Mouse (Mus musculus) liver, adult 2 months (tissue): ENCODE results near the gene Os9. TPM values are rescaled to one million over a fixed set of nuclear protein-coding genes. Genes with fewer than 3 reads are reported as not detected.

Experiments used
- DNase-seq: peaks from one replicate; pipeline ENCODE4 v3.0.0-alpha.2; 2011; ENCODE audit warnings: low read depth, low spot score; ENCODE audit errors: extremely low read depth
- H3K27ac ChIP-seq: fragments of 200-500 bp; replicated peaks from 2 replicates; pipeline ENCODE4 v1.5.1; 2012; ENCODE audit warnings: low read depth, mild to moderate bottlenecking, control low read depth, inconsistent platforms, low read length; ENCODE audit not compliant: insufficient read depth
- H3K27me3 ChIP-seq: fragments of 200-500 bp; 2 replicates; pipeline ENCODE4 v1.6.1; 2012; ENCODE audit warnings: mild to moderate bottlenecking, moderate library complexity, low read length, inconsistent platforms; ENCODE audit not compliant: control insufficient read depth, insufficient read depth
- H3K36me3 ChIP-seq: fragments of 200-500 bp; 2 replicates; pipeline ENCODE4 v1.6.1; 2012; ENCODE audit warnings: low read length, inconsistent platforms; ENCODE audit not compliant: control insufficient read depth, insufficient read depth
- H3K4me1 ChIP-seq: fragments of 200-500 bp; 2 replicates; pipeline ENCODE4 v1.6.1; 2011; ENCODE audit warnings: low read length; ENCODE audit not compliant: control insufficient read depth, insufficient read depth
- H3K4me3 ChIP-seq: fragments of 200-500 bp; 2 replicates; pipeline ENCODE4 v1.5.1; 2011; ENCODE audit warnings: low read depth, mild to moderate bottlenecking, control low read depth, low read length, moderate library complexity; ENCODE audit not compliant: insufficient read depth
- H3K79me2 ChIP-seq: fragments of 200-500 bp; 2 replicates; pipeline ENCODE4 v1.6.1; 2012; ENCODE audit warnings: inconsistent platforms, mild to moderate bottlenecking, low read length, moderate library complexity; ENCODE audit not compliant: control insufficient read depth, insufficient read depth
- H3K9ac ChIP-seq: fragments of 200-500 bp; 2 replicates; pipeline ENCODE4 v1.6.1; 2012; ENCODE audit warnings: low read depth, mild to moderate bottlenecking, control low read depth, inconsistent platforms, low read length
- CTCF ChIP-seq: fragments of 200-500 bp; IDR thresholded peaks from 2 replicates; pipeline ENCODE4 v1.5.1; 2011; ENCODE audit warnings: low read depth, low read length, control low read depth
- POLR2A ChIP-seq: fragments of 200-500 bp; IDR thresholded peaks from 2 replicates; pipeline ENCODE4 v1.6.1; 2011; ENCODE audit warnings: low read length, control low read depth; ENCODE audit not compliant: insufficient read depth; ENCODE audit errors: extremely low read depth
- WGBS: fragments of 180-500 bp; shearing (Covaris S2); methylation state at CpG from one replicate; pipeline ENCODE4 v1.1.7; 2018; 5-methylcytosine and 5-hydroxymethylcytosine counted together
- polyA plus RNA-seq: library from polyadenylated mRNA; depleted of rRNA; stranded (reverse); fragments of >200 nt; gene quantifications from 2 replicates; pipeline ENCODE4 v1.2.3, GENCODE M21; 2012
- total RNA-seq: library from RNA; depleted of rRNA; stranded (reverse); fragments of >200 nt; gene quantifications from 2 replicates; pipeline ENCODE4 v1.2.3, GENCODE M21; 2014

The Os9 gene
- total and polyA plus RNA-seq, 2 experiments: 130 TPM

DNA sequence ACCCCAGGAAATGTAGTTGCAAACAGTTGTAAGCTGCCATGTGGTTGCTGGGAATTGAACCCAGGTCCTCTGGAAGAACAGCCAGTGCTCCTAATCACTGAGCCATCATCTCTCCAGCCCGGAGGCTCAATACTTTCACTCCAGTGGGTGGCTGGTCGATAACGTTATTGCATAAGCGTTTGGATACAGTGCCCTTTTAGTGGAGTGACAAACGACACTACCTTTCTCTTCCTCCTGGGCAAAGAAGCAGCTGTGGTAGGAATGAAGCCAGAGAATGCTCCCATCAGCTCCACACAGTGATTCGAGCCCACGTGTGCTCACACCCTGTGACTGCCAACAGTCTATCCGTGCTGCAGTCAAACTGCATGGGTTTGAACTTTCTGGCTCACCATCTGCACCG lies 49.7 kb downstream of the Os9 start:
- H3K4me1 ChIP-seq: peaks cover 17% of the 10 kb centered on the region
- no peak overlapping the region for H3K9ac ChIP-seq
- H3K79me2 ChIP-seq: peaks cover 3% of the 10 kb centered on the region; the same call in 1 of the 2 replicates
- peaks cover 18% of the 10 kb centered on the region for H3K36me3 ChIP-seq
- TF ChIP-seq CTCF: peak; percentile 28; the same call in 1 of the 2 replicates
- no peak for TF ChIP-seq POLR2A
- 22% methylated on average over 9 of the region's 9 CpGs for WGBS
- no peak overlapping the region; the same call in 1 of the 2 replicates for H3K27ac ChIP-seq
- H3K4me3 ChIP-seq: no peak overlapping the region
- no peaks in the 10 kb centered on the region for H3K27me3 ChIP-seq
- peak; percentile 92 for DNase-seq

DNA sequence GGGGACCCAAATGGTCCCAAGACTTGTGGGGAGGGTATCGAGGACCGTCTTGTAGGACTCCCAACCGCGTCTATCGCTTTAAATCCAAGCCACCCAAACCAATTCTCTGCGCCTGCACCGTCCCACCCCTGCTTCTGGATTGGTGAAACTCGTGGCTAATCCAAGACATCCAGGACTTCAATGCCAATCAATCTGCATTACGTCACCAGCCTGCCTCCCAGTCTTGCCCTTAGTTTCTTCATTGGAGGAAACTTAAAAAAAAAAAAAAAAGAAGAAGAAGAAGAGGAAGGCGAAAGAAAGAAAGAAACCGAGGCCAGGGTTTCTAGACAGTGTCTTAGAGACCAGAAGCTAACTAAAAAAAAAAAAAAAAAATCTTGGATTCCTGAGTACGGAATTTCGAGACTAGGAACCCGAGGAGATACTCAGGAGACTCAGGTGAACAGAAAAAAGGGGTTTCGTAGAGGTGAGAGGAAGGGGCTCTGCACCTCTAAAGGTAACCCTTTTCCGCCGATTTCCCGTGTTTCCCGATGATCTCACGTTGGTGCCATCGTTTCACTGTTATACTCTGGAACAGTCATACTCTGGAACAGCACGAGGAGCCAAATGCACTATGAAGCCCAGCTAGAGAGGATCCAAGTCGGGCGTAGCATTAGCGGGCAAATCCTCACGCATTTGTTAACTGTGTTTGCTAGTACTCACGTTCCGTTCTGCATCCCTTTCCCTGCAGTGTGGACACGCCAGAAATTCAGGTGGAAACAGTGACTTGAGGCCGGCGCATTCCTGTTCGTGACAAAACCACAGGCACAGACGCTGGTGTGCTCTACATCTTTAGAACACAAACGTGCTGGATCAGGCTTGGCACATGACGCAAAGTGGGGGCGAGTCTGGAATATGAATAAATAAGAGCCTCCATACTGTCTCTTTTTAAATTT lies 50.5 kb downstream of the Os9 start, which contains the start of gene Tspan31:
TSS of gene Tspan31 (minus strand) at position 75 of the 932 bp plus-strand sequence.
- H3K4me1 ChIP-seq: peaks cover 17% of the 10 kb centered on the region
- H3K36me3 ChIP-seq: peaks cover 18% of the 10 kb centered on the region
- WGBS: 1% methylated on average over 36 of the region's 36 CpGs
- TF ChIP-seq POLR2A: peak; percentile 73; the same call in 1 of the 2 replicates
- TF ChIP-seq CTCF: no peak
- H3K27ac ChIP-seq: peak within 1 kb of the TSS; percentile 92
- H3K27me3 ChIP-seq: no peaks in the 10 kb centered on the region
- peak within 1 kb of the TSS; percentile 84 for H3K9ac ChIP-seq
- peak; percentile 98 for DNase-seq
- peaks cover 3% of the 10 kb centered on the region; the same call in 1 of the 2 replicates for H3K79me2 ChIP-seq
- H3K4me3 ChIP-seq: peak within 1 kb of the TSS; percentile 60

DNA sequence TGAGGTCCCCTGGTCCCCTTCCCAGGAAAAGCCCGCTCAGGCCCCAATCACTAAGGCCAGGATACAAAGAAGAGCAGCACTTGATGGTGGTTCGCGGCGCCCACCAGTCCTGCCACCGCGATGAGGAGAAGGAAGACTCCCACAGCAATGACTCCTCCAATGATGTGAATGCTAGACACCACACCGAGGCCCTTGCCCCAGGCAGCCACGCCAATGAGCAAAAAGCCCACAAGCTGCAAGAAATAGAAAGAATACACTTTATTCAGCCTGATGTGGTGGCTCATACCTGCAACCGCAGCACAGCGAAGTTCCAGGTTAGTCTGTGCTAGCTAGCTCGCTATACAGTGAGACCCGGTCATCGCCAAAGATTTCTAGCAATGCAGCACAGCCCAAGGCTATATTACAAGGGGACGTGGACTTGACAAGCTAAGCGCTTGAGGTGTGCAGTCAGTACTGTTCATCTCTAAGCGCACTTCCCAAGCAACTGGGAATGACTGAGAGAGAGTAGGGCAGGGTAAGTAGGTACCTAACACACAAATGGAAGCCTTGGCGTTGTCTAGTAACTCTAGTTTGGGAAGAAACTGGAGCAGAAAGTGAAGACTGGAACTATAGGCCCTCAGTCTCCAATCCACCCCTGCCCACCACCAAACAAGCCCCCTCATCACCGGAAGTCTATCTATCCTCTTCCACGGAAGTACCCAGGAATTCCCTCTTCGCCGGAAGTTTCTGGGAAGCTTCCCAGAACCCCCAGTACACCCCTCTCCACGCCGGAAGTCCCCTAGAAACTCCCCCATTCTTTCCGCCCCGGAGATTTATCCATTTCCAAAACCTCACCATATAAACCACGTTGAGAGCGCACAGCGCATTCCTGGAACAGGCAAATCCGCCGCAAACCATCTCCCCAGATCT lies 51.4 kb downstream of the Os9 start:
- DNase-seq: peak; percentile 52
- Histone ChIP-seq H3K79me2 (peaks cover 3% of the 10 kb centered on the region; the same call in 1 of the 2 replicates), H3K27ac (peak overlapping the region; percentile 92), H3K36me3 (peaks cover 22% of the 10 kb centered on the region), H3K4me1 (peaks cover 17% of the 10 kb centered on the region), H3K4me3 (peak overlapping the region; percentile 60), H3K9ac (peak overlapping the region; percentile 84), H3K27me3 (no peaks in the 10 kb centered on the region)
- WGBS: 2% methylated on average over 30 of the region's 30 CpGs
- TF ChIP-seq CTCF (no peak), POLR2A (no peak)

DNA sequence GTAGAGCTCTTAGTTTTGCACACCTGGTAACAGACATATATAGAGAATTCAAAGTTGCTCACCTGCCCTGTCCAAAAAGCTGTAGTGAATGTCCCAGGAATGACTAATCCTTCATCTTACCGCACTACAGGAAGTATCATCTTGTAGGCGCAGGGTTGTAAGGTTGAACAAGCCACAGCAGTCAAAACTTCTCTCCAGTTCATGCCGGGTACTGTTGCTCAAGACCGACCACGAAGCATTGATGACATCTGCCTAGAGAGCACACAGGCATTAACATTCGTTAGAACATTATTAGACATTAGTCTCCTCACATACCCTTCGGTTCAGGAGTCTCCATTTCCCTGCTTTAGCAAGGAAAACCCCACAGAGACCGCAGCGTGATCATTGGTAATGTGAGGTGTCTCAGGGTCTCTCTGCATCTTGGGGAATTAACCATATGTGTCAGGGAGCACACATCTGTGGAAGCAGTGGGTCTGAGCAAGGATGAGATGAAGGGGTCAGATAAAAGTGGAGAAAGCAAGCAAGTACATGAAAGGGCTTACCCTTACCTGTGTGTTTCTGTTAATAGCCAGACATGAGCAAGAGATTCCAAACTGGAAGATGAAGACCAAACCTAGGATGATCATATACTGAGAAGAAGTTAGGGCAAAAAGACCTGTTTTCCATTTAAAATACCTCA lies 52.4 kb downstream of the Os9 start:
- Histone ChIP-seq H3K27me3 (no peaks in the 10 kb centered on the region), H3K9ac (peak overlapping the region; percentile 84), H3K4me3 (peak overlapping the region; percentile 60), H3K4me1 (peaks cover 22% of the 10 kb centered on the region), H3K79me2 (peaks cover 8% of the 10 kb centered on the region; the same call in 1 of the 2 replicates), H3K36me3 (peaks cover 22% of the 10 kb centered on the region), H3K27ac (peak overlapping the region; percentile 92)
- 46% methylated on average over 9 of the region's 9 CpGs for WGBS
- TF ChIP-seq POLR2A (no peak), CTCF (no peak)
- DNase-seq: peak; percentile 21

DNA sequence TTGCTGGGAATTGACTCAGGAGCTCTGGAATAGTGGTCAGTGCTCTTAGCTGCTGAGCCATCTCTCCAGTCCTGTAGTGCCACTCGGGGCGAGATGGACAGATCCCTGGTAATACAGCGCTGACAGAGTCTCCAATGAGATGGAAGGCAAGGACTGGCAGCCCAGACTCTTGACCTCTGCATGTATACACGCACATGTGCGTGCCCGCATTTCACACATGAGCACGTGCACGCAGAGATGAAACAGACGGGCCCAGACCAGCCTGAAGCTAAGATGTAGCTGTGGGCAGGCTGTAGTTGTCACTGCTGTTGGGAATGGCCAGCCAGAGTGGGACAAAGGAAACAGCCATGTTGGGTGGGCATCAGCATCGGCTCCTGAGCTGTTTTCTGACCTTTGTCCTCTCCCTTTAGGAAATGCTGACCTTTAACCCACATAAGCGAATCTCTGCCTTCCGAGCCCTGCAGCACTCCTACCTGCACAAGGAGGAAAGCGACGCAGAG lies 54.4 kb downstream of the Os9 start:
- peaks cover 22% of the 10 kb centered on the region for H3K4me1 ChIP-seq
- no peak overlapping the region for H3K4me3 ChIP-seq
- DNase-seq: peak; percentile 57
- H3K27ac ChIP-seq: peak overlapping the region; percentile 25
- peaks cover 22% of the 10 kb centered on the region for H3K36me3 ChIP-seq
- TF ChIP-seq CTCF (peak; percentile 13; the same call in 1 of the 2 replicates), POLR2A (no peak)
- no peak overlapping the region for H3K9ac ChIP-seq
- H3K79me2 ChIP-seq: peaks cover 8% of the 10 kb centered on the region; the same call in 1 of the 2 replicates
- H3K27me3 ChIP-seq: no peaks in the 10 kb centered on the region
- 72% methylated on average over 14 of the region's 14 CpGs for WGBS
